Mouse (Mus musculus) stomach, postnatal 0 days (tissue): ENCODE results near the gene Dpysl5.

ENCODE experiments used
- CTCF ChIP-seq: IDR thresholded peaks from 2 replicates; pipeline ENCODE4 v1.5.1; 2016; ENCODE audit warnings: antibody characterized with exemption, low read depth, mild to moderate bottlenecking, moderate library complexity
- EP300 ChIP-seq: optimal IDR thresholded peaks from 2 replicates; pipeline ENCODE3; 2016; ENCODE audit warnings: antibody characterized with exemption

DNA sequence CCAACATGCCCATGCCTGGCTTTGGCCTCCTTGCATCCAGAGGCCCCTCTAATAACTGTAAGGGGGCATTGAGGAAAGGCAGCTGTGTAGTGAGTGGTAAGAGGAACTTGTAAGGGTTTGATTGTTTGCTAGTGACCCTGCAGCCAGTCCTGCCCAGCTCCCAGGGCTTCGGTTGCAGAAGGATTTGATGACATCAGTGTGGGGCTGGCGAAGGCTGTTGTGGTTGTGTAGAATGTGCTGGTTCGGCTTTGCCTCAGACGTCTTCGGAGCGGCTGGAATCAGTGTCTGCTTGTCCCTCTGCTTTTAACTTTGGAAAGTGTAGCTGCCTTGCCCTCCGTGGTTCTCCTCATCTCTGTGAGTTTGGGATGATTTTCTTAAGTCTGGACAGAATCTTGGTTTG lies 34.6 kb upstream of the Dpysl5 start:
- no peak for TF ChIP-seq CTCF
- no peak for TF ChIP-seq EP300
